Mouse (Mus musculus) small intestine, adult 2 months (tissue): Measurements from ENCODE around the gene Myl3.

Source experiments
- CTCF ChIP-seq: fragments of 200-500 bp; IDR thresholded peaks from 2 replicates; pipeline ENCODE4 v1.5.1; 2012; ENCODE audit warnings: low read depth, mild to moderate bottlenecking, control low read depth, inconsistent platforms, low read length, moderate library complexity, mixed read lengths; ENCODE audit not compliant: insufficient replicate concordance, insufficient read length; ENCODE audit errors: extremely low read depth
- POLR2A ChIP-seq: fragments of 200-500 bp; IDR thresholded peaks from 2 replicates; pipeline ENCODE4 v1.6.1; 2012; ENCODE audit warnings: low read depth, mild to moderate bottlenecking, control low read depth, inconsistent platforms, low read length, moderate library complexity

- TF ChIP-seq POLR2A, result no peak
- no peak for TF ChIP-seq CTCF
Measured at GRCm38 (mm10) chr9:110738054-110738453, 3.6 kb upstream of the Myl3 start.
